Mouse (Mus musculus): Measurements from ENCODE around the gene Patj.
A peak's percentile ranks its signal among the peaks of the same experiment; 100 is the strongest.
"Not testable (repeated sequence)": the region's sequence is repeated elsewhere in the genome, so short reads cannot be mapped to it uniquely, and the experiment has no call there.

Gene Patj

DNA sequence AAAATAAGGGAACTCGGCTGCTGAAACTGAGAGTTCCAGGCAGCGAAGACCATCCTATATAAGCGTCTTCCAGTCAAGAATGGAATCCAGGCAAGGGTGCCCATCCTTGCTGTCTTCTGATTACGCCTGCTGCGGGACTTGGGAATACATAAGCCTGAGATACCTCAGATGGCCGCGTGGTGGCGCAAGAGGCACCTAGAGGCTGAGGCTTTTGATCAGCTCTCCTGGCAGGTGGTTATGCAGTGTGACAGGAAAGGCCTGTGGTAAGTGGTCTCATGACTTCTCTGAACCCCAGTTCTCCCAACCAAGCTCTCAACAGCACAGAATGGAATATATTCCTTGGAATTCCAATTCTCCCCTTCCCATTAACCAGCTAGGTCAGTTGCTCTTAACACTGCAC is 326.9 kb downstream of the Patj start:
- peak; percentile 21 to 54 for DNase-seq (ENCODE audit: low read depth in 2 of 2, low spot score in 2 of 2)

GRCm38 (mm10) chr4:98724682-98725081 is 329.1 kb downstream of the Patj start:
- DNase-seq (ENCODE audit: low read depth in 2 of 2, low spot score in 2 of 2) = not testable (repeated sequence)

GRCm38 (mm10) chr4:98725439-98725838 is 329.9 kb downstream of the Patj start:
- no peak for DNase-seq (ENCODE audit: low read depth in 2 of 2, low spot score in 2 of 2)

DNA sequence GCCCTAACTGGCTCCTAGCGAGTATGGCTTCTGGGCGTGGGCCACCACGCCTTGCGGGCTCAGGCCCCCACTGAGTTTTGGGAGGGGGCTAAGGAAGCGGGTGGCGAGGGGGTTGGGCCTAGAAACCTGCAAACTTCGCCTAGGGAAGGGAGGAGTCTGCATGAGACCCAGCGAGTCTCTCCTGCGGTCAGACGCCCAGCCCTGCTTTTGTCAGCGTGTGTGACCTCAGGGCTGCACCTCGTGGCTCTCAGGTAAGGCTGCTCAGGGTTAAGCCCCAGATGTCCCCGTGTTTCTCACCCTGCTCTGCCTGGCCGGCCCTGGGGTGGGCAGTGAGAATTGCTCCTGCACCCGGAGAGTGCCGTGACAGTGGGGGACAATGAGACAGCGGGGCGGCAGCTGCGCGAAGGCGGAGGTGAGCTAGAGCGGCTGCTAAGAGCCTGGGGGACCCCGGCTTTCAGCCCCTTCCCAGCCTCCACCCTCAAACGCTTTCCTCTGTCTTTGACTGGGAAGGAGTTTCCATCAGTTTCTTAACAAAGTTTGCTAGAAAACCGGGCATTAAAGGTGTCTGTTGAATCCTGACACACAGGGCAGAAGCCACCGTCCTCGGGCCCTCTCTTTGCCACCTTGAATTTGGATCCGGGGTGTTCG is 331.1 kb downstream of the Patj start, which contains the start of gene L1td1:
Gene L1td1 (plus strand): TSS at position 145 of the 648 bp plus-strand sequence.
- DNase-seq (ENCODE audit: low read depth in 2 of 2, low spot score in 2 of 2) = no peak

- no peak for DNase-seq (ENCODE audit: low read depth in 2 of 2, low spot score in 2 of 2)
These were observed 331.8 kb downstream of the Patj start for GRCm38 (mm10) chr4:98727295-98727958.

DNA sequence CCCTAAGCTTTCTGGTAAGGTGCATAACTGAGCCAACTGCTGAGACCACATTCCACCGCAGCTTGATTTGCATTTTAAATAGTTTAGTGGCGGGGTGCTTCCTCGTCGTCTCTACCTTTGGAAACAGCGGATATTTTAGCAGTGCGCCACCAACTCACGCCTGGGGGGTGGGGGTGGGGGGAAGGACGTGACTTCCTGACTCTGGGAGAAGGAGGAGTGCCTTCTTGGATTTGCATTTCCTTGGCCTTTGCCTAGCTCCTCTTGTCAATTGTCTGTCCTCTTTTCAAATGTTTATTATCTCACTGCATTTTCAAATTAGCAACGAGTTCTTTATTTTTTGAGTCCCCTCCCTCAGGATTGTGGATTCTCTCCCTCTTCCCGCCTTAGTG is 332.4 kb downstream of the Patj start:
- no peak for DNase-seq (ENCODE audit: low read depth in 2 of 2, low spot score in 2 of 2)

DNA sequence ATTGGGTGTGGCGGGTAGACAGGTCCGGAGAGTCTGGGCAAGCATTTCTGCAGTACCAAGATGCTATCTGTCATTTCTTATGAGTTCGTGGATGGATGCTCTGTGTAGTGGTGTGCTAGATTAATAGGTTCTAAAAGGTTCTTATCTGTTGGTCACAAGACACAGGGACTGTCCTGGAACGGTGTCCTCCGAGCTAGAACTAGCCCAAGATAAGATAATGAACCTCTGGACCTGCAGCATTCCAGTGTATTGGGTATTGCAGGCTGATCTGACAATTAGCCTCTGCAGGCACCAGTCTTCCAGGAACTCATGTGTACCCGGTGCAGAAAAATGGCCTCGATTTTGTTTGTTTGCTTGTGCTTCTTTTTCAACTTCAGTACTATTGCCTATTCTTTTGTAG is 333.1 kb downstream of the Patj start:
- no peak for DNase-seq (ENCODE audit: low read depth in 2 of 2, low spot score in 2 of 2)

GRCm38 (mm10) chr4:98733660-98734059 is 338.1 kb downstream of the Patj start:
- no peak for DNase-seq (ENCODE audit: low read depth in 2 of 2, low spot score in 2 of 2)

- DNase-seq (ENCODE audit: low read depth in 2 of 2, low spot score in 2 of 2) = no peak
These were observed 344.2 kb downstream of the Patj start for GRCm38 (mm10) chr4:98739753-98740152.

GRCm38 (mm10) chr4:98743209-98743905 is 347.8 kb downstream of the Patj start:
- no peak for DNase-seq (ENCODE audit: low read depth in 2 of 2, low spot score in 2 of 2)

GRCm38 (mm10) chr4:98743906-98744210 is 348.3 kb downstream of the Patj start:
- DNase-seq (ENCODE audit: low read depth in 2 of 2, low spot score in 2 of 2) = no peak

GRCm38 (mm10) chr4:98754456-98754855 is 358.9 kb downstream of the Patj start:
- no peak for DNase-seq (ENCODE audit: low read depth in 2 of 2, low spot score in 2 of 2)

DNA sequence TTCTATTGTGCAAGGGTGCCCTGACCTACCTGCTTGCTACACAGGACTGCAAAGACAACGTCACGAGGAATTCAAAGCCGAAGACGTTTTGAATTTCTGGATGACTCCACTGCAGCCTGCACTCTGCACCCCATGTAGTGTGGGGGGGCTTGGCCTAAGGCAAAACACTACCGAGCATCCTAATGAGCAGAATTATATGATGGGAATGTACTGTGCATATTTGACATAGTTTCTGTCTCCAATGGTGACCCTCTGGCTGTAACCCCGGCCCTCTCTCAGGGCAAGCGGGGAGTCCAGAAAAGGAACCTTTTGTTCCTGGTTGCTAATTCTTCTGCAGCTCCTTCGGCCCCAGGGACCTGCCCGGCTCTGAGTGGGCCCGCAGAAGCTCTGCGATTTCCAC is 360.6 kb downstream of the Patj start:
- DNase-seq (ENCODE audit: low read depth in 2 of 2, low spot score in 2 of 2) = no peak

GRCm38 (mm10) chr4:98758012-98758821 is 362.6 kb downstream of the Patj start:
- DNase-seq (ENCODE audit: low read depth in 2 of 2, low spot score in 2 of 2) = no peak

GRCm38 (mm10) chr4:98758872-98759518 is 363.4 kb downstream of the Patj start:
- no peak for DNase-seq (ENCODE audit: low read depth in 2 of 2, low spot score in 2 of 2)

DNA sequence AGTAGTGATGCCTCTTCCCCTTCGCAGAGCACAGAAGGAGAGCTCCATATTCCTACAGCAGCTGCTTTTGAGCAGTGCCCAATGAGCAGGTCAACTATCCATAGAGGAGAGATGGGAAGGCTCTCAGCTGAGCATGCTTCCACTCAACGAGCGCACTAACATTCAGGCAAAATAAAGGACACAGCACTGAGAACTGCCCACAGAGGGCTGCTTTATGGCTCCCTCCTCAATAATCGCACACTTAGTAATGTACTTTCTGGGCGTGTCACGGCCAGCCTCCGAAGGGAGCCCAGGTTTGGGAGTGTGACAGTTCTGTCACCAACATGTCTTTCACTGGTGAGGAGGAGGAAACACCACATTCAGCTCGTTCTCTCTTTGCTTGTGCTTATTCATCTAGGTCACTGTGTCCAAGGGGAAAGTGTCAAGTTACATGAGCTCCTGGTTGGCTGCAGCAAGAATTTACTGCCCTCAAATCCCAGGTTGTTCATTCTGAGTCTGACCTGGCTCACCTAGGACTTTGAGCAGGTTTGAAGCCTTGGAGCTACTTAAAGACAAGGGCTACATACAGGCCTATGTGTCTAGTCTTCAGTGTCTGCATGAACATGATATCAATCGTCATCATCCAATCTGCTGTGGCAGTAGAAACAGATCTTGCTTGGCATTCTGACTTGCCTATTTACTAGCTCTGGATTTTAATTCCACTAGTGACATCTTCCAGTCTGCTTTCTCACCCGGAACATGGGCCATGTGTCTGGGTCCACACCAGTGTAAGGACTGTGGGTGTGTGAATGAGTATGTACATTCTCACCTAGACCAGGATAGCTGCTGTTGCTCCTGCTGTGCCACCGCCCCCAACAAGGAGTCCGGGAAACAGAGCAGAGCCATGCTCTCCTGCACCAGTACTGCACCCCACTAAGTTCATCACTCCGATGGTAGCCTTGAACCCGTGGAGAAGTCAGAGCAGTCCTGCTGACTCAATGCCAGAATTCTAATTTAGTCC is 371.8 kb downstream of the Patj start:
- DNase-seq (ENCODE audit: low read depth in 2 of 2, low spot score in 2 of 2) = no peak
